Mouse (Mus musculus): ENCODE results near the gene Fabp2.

Fabp2 gene

DNA sequence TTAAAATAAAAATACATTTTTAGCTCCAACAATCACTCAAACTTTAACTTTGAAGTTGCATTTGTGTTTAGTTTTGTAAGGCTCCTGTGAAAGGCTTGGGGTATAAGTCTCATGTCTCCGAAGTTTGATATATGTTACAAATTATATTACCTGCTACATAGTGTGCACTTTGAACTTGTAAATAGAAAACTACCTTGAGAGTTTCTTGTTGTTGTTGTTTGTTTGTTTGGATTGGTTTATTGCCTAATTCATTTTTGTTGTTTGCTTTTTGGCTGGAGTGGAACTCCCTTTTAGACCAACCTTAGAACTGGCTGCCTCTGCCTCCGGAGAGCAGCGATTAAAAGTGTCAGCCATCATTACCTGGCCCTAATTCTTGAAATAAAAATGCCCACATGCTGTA lies at the start of gene Fabp2:
Gene Fabp2, plus strand, starts transcription at position 301 of the 400 bp plus-strand sequence.
- no peak for DNase-seq

- no peak for DNase-seq
Observed at GRCm38 (mm10) chr3:122848410-122849034, 46.4 kb upstream of the Fabp2 start.

DNA sequence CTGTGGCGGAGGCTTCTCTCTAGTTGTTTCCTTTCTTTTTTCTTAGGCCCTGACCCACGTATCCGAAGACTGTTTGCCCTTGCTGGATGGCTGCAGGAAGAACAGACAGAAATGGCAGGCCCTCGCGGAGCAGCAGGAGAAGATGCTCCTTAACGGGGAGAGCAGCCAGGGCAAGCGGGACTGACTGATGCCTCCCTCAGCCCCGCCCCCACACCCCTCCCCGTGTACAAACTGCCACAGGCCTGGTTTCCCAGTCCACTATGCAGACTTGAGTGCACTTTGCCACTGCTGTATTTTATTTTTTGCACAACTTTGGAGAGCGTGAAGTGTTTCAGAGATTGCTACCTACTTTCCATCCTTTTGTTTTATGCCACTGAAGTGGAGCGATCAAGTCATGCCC lies 39.7 kb upstream of the Fabp2 start:
- no peak for DNase-seq

- no peak for DNase-seq
Observed at GRCm38 (mm10) chr3:122859829-122860228, 35.0 kb upstream of the Fabp2 start.

GRCm38 (mm10) chr3:122860573-122861498 lies 34.0 kb upstream of the Fabp2 start:
- DNase-seq = no peak

GRCm38 (mm10) chr3:122865092-122865491 lies 29.8 kb upstream of the Fabp2 start:
- DNase-seq = no peak

- no peak for DNase-seq
Observed at GRCm38 (mm10) chr3:122868270-122868669, 26.6 kb upstream of the Fabp2 start.

- no peak for DNase-seq
Observed at GRCm38 (mm10) chr3:122871596-122871995, 23.3 kb upstream of the Fabp2 start.

DNA sequence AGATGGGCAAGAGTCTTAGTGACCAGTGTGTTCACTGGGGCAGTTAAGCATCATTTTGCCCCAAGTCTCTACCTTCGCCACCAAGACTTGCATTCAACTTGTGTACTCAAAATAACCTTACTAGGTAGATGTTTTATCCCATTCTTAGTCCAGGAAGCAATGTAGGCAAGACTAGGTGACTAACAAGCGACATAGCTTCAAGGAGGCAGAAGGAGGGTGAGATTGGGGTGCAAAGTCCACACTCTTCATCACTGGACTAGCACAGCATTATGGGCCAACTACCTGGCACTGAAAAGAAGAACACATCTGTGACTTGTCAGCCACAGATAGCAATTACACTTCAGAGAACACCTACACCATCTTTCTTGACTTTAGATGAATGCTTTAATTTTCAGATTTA lies 18.0 kb upstream of the Fabp2 start:
- no peak for DNase-seq

DNA sequence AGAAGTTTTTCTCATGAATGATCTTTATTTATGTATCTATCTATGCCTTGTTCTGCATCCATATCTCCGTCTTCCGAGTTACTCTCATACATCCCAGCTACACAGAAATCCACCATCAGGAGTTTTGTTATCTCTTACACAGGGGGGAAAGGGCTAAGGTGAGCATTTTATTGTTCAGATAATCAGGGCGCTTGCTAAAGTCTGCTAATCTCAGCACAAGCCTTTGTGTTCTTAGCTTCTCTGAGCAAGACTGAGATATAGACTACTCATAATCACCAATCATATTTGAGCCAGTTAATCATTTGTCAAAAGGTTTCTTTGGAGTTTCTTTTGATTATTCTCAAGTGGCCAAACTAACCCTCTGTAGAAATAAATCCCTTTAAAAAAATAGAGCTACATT lies 17.3 kb upstream of the Fabp2 start:
- DNase-seq = no peak

- no peak for DNase-seq
Observed at GRCm38 (mm10) chr3:122878705-122879315, 16.1 kb upstream of the Fabp2 start.

GRCm38 (mm10) chr3:122887505-122888301 lies 7.2 kb upstream of the Fabp2 start:
- DNase-seq = no peak

DNA sequence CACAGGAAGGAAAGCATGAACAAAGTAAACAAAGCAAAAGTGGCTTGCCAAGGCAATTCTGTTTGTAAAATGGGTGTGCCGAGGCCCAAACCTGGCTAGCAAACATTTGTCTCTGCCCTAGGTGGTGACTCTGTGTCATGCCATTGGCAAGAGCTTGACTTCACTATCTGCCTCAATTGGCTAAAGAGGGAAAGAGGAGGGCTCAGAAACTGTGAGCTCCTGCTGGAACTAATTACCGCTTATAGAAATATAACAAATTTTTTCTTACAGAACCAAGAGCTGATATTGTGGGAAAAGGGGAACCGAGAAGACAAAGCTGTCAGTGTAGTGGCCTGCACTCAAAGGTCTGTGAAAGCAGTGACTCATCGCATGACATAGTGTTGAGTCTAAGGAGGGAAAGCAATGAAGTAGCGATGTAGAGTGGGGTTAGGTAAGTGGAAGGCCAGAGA lies 6.5 kb upstream of the Fabp2 start:
- DNase-seq = no peak

- no peak for DNase-seq
Observed at GRCm38 (mm10) chr3:122895189-122895731, 388 bp downstream of the Fabp2 start.

- DNase-seq = no peak
Observed at GRCm38 (mm10) chr3:122898254-122898653, 3.4 kb downstream of the Fabp2 start.

DNA sequence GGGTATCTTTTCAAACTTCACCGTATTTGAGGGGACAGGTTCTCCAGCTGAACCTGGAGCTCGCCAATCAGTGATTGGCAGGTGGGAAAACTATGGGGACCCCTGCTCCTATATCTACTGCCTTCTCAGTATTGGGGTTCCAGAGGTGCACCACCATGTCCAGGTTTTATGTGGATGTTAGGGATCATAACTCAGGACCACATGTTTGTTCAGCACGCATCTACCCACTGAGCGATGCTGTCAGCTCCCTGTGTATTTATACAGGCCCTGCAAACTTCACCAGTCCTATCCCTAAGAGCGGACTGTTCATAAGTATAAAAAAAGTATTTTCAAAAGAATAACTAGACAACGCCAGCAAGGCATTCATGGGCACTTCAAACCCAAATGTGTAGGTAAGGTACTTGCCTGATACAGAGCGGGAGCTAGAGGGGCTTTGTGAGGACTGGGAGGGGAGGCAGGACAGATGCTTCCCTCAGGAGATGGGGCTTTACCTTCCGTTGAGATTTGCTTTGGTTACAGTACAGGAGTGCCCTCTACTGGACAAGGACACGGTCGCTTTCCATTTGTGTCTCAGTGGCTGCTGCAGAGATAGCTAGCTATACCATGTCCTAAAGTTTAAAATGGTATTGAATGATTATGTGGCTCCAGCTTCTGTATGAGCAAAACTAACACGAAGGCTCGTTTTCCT lies 9.0 kb downstream of the Fabp2 start:
- DNase-seq = peak; percentile 23 to 28

GRCm38 (mm10) chr3:122907841-122908240 lies 13.0 kb downstream of the Fabp2 start:
- no peak for DNase-seq

DNA sequence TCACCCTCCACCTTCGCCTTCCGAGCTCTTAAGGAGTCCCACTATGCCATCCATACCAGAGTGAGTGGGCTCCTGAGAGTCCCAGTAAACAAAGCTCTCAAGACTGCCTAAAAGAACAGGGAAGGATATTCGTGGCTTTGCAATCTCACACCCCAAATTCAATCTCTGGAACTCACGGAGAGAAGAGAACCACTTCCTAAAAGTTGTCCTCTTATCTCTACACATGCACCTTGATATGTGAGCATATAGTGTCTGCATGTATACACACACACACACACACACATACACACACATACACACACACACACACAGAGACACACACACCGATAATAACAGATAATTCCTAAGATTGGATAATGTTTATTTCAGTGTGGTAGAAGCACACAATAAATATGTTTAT lies 20.6 kb downstream of the Fabp2 start:
- DNase-seq = no peak

DNA sequence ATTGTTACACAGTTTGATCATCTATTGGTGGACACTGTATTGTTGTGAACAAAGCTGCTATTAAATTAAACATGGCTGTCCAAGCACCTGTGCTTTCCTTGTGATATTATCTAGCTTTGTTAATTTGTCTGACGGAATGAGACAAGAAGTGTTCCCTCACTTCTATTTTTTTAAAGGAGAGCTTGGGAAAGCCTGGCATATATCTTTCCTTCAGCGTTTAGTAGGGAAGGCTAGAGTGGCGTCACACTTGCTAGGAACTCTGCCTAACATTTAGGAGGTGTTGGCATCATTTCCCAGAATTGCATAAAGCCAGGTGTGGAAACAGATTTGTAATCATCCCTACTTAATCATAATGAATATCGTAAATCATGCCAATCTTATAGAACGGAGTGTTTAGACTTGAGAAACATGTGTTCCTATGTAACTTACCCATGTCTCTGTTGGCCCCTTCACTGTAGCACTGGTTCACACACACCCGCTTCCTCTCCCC lies 21.4 kb downstream of the Fabp2 start:
- DNase-seq = no peak

- DNase-seq = no peak
Observed at GRCm38 (mm10) chr3:122918672-122919071, 23.8 kb downstream of the Fabp2 start.

GRCm38 (mm10) chr3:122919260-122919659 lies 24.4 kb downstream of the Fabp2 start, which contains the start of gene Gm10959:
Gm10959 (minus strand) TSS chr3:122919360.
- DNase-seq = no peak

All from B cell, adult 2 months (primary cell).